Mouse (Mus musculus) cerebellum, postnatal 4 days (tissue): ENCODE results near the gene S100b.
A peak's percentile ranks its signal among the peaks of the same experiment; 100 is the strongest.

ENCODE experiments used
- DNase-seq, 2 experiments: peaks; one replicate each; pipeline ENCODE4 v3.0.0; 2022; ENCODE audit warnings: low spot score in 2 of 2, mixed read lengths in 1 of 2

S100b gene

DNA sequence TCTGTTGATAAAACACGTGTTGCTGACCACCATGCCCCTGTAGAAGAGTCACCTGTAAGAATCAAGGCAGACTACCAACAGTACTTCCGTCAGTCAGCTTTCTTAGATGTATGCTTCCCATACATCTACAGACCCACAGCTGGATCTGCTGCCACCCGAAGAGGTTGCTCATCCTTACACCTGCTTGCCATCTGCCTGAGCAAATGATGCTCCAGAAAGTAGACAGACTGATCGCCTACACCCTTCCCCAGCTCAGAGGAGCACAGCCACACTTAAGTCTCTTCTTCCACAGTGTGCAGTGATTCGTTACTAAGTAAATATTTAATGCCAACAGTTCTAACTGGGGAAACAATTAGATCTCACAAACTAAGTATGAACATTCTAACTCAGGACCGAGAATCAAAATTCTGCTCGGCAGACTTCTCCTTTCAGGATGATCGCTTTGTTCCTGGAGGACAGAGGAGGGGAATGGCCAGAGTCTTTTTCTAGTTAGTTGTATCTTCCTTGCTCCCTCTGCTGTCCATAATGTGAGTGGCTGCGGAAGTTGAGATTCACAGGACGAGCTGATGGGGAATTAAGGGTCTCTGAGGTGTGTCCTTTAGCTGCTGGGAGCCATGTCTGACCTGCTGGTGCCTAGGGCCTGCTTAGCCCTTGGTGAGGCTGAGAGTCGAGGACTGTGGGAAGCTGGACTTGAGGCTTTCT lies 6.9 kb downstream of the S100b start:
- DNase-seq: peak in 1 of 2 experiments; percentile 22

DNA sequence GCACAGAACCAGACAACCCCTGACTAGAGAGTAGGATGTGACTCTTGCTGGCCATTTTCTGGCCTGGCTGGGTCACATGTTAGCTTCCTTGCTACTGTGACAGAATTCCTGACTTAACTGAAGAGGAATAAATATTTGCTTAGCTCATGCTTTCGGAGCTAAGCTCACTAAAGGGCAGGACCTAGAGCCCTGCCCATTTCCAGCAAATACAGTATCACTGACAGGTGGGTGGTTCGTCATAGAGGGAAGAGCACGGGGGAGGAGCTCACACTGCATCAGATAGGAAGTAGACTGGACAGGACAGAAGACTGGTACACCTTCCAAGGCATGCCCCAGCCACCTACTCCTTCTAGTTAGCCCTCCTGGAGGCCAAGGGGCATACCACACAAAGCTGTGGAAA lies 7.8 kb downstream of the S100b start:
- no peak for DNase-seq

DNA sequence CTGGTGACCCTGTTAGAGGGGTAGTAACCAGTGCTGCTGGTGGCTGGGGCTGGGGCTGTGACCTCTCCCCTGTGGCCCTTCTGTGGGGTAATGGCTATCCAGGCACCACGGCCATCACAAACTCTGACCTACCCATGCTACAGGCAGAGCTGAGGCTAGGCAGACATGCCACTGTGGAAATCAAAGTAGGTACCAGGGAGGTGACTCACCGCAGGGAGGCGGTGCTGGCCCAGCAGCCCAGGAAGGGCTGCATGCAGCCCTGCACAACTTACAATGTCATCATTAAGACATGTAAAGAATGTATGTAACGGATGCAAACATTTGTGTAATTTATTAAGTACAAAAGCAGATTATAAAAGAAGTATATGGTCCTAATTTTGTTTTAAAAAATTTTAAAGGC lies 8.8 kb downstream of the S100b start:
- DNase-seq: no peak

DNA sequence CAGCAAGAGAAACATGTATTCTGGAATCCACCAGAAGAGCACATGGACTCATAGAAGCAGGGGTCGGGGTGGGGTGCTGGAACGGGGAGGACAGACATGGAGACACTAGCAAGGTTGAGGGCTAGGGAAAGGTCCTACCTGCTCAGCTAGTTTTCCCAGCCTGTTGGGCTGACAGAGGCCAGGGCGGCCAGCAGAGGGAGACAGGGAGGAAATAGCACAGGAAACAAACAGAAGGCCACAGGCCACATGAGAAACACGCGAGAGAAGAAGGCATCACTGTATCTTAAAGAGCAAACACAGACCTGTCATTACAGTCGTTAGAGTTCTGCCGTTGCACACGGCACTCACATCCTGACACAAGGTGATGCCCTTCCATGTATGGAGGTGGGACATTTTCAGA lies 17.6 kb downstream of the S100b start:
- DNase-seq: peak in 1 of 2 experiments; percentile 24

DNA sequence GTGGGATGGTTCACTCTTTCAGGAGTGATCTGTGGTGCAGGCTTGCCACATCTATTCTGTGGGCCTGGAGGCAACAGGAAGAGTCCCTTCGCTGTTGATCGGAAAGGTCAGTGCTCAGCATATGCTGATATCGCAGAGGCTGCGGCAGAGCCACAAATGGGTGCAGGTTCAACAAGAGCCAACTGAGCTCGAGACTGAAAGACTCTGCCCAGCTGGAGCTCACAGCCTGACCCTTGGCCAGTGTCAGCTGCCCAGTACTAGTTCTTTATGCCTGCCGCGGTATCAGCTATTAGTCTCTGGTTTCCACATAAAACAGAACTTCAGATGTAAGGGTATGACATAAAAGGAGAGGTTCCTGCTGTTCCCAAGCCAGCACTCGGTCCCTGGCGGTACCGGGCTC lies 21.6 kb downstream of the S100b start:
- no peak for DNase-seq

DNA sequence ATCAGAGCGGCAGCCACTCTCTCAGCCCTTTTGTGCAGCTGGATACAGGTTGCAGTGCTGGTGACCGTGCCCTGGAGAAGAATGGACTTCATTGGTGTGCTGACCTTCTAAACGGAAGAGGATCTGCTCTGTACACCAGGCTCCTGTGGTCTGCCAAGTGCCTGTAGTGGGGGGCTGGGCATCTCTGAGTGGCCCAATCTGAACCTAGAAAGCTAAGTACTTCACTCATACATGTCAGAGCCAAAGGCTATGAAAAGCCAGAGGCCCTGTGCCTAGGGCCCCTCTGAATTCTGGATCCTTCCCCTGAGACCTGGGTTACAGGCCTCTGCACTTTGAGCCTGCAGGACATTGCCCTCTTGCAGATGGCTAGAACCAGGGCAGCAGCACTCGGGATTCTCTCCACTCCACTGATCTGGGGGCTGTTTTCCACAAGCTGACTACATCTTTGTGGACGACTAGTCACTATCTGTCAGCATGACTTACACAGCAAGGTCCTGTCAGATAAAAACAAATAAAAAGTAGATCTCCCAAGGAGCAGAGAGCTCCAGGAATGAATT lies 25.0 kb downstream of the S100b start:
- no peak for DNase-seq

DNA sequence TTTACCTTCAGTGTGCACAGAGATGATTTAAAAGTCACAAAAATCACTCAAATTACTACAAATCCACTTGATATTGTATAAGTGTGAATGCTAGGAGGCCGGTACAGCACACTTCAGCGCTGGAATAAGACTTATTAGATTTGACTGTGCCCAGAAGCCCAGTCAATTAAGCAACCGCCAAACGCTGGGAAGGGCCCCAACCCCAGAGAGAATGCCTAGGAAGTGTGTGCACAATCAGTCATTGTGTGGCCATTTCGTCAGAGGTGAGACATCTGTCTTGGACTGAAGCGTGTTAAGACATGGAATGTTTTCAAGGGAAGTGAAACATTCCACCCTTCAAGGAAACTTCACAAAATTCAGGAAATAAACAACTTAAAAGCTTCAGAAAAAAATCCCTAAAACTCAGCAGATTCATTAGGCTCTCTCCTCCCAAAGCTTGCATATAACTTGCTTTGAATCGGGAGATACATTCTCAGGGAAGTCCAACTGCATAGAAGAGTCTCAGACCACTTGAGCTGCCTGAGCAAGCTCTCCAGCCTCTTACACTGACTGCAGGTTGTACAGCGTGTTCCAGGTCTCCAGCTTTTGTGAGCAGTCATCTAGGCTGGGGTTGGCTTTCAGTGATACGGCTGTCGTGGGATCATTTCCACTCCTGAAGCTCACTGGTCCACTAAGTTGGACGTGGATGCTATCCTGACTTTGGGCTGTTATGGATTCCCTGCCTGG lies 34.8 kb downstream of the S100b start:
- DNase-seq: no peak

DNA sequence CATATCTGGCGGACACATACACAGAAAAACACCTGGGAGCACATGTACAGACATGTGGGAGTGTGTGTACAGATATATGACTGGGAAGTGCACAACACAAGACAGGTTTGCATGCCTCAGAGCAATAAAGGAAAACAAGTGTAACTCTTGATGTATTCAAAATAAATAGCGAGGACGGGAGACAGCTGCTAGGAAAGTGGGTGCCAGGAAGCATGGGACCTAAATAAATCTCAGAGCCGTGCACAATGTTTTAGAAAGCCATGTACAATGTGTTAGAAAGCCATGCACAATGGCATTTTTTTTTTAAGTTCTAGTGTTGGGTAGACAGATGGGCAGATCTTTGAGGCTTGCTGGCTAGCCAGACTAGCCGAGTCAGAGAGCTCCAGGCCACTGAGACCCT lies 35.4 kb downstream of the S100b start:
- no peak for DNase-seq

DNA sequence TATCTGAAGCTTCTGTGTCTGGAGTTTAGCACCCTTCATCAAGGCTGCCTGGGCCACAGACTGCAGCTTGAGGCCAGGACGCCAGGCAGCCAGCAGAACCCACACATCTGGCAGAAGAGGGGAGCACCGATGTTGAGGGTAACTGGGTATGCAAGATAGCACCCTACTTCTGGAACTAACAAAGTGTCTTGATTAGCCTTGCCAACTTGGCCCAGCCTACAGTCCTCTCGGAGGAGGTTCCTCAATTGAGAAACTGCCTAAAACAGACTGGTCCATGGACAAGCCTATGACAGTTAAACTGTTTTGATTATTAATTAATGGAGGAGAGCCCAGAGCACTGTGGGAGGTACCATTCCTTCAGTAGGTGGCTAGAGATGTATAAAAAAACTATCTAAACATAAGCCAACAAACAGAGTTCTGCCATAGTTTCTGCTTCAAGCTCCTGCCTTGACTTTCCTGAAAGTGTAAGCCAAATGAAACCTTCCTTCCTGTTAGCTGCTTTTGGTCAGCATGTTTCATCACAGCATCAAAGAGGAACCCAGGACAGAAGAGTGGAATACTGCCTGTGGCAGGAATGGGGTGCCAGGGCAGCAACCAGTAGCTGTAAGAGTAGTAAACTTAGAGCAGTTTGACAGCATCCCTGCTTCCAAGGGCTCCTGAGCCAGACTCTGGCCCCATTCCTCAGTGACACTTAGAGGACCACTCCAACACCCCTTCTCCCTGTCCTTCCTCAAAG lies 36.5 kb downstream of the S100b start:
- no peak for DNase-seq

DNA sequence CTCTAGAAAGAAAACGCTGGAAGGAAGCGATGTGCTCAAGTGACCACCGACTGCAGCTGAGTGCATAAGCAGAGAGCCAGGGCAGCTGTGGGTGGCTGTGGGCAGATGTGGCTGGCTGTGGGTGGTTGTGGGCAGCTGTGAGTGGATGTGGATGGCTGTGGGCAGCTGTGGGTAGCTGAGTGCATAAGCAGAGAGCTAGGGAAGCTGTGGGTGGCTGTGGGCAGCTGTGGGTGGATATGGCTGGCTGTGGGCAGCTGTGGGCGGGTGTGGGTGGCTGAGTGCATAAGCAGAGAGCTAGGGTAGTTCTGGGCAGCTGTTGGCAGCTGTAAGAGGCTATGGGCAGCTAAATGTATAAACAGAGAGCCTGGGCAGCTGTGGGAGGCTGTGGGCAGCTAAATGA lies 39.6 kb downstream of the S100b start:
- no peak for DNase-seq

DNA sequence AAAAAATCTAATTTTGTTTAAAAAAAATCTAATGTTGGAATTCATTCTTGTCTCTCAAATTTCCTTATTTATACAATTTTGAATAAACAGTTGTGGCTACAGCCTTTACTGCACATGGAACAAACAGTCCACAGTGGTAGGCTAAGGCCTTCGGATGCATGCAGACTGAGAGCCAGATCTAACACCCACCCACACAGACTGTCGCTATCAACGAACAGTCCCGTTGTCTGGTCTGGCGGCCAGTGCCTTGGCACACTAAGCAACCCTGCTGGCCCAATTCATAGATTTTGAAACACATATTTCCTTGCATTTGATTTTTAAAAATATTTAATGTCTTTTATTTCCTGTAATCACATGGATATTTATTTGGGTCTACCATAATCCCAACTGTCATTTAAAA lies 46.5 kb downstream of the S100b start:
- DNase-seq: no peak

DNA sequence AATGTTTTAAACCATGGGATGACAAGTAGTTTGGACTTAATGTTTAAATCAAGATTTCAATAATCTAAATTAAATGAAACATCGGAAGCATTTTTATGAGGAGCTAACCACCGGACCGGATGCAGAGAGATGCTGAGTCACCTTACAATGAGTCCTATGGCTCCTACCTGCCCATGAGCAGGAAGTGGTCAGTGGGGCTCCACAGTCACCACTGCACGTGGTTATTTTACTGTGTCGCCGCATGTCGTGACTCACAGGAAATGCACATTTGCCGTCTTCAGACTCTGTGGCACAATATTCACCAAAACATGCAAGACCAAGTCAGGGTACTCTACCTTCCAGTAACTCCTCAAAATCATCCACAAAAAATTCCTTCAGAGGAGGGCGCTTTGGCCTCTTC lies 53.1 kb downstream of the S100b start:
- no peak for DNase-seq
